Mouse (Mus musculus) adrenal gland, postnatal 25 days (tissue): ENCODE results near the gene Emx1. TPM values are rescaled to one million over a fixed set of nuclear protein-coding genes. Genes with fewer than 3 reads are reported as not detected.
"Not testable (repeated sequence)": the region's sequence is repeated elsewhere in the genome, so short reads cannot be mapped to it uniquely, and the experiment has no call there.

Source experiments
- DNase-seq: peaks from one replicate; pipeline ENCODE4 v3.0.0; 2021; ENCODE audit warnings: mixed read lengths
- long read RNA-seq: library from polyadenylated mRNA; stranded (forward); transcript quantifications from one replicate; pipeline ENCODE4 v2.0.0, GENCODE M21; 2021
- total RNA-seq: library from RNA; stranded (reverse); gene quantifications from 2 replicates; pipeline ENCODE4 v1.2.3, GENCODE M21; 2021

The Emx1 gene
- not detected in 2 replicates for total RNA-seq
- long read RNA-seq = 0 reads

DNA sequence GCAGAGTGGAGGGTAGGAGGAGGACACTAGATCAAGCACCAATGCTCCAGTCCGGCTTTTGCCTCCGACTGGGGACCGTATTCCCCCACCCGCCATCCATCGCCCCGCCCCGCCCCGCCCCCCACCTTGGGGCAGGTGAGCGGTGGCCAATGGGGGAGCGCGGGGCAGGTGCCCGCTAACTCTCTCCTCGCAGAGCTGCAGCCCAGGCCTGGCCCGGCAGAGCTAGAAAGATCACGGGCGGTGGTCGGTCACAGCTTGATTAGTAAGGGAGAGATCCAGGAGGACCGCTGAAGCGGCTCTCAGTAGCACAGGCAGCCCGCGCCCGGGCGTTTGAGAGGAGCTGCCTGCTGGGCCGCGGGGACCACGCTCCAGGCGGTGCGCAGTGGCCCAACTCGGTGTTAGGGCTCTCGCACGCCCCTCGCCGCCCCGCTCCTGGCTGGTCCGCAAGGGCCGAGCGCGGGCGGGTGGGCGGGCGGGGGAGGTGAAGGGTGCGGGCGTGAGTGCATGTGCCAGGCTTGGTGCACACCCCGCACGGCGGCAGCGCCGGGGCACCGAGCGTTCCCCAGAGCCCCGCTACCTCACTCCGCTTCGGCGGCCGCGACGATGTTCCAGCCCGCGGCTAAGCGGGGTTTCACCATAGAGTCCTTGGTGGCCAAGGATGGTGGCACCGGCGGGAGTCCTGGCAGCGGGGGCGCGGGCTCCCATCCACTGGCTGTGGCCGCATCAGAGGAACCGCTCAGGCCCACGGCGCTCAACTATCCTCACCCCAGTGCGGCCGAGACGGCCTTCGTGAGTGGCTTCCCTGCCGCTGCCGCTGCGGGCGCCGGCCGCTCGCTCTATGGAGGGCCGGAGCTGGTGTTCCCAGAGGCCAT, at the start of gene Emx1:
TSS of gene Emx1 (plus strand) at position 99 of the 872 bp plus-strand sequence.
- DNase-seq = peak; percentile 24

GRCm38 (mm10) chr6:85139534-85139933, 47.7 kb upstream of the Emx1 start:
- DNase-seq = no peak

GRCm38 (mm10) chr6:85141013-85141412, 46.2 kb upstream of the Emx1 start:
- DNase-seq = peak; percentile 31

DNA sequence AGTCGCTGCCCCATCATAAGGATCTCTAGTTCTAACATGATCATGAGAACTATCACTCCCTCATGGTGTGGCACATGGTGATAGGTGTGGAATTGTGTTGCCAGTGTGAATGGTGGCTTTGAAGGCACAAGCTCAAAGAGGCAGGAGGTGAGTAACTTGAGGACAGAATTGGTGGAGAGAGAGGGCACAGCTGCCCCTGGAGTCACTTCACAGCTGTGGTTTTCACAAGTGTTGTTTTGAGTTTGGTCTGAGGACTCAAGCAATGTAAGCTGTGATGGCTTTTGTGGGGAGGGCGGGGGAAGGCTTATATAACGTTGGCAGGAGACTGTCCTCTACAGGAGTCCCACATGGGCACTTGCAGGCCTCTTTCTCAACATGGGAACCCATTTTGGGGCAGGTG, 42.8 kb upstream of the Emx1 start:
- DNase-seq = no peak

DNA sequence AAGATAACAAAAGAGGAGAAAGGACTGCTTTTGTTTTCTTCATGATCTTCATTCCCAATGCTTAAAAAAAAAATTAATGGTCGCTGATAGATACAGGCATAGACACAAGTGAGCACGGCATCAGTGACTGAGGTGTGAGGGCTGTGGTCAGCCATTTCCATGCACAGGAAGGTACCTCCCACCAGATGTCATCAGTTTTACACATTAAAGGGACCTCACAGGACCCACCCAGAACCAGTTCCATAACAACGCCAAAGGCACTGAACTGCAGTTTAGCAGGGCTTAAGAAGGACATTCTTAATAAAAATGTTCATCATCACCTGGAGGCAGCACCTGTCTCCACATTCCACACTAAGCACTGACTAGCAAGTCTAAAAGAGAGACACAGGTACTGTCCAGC, 39.6 kb upstream of the Emx1 start:
- DNase-seq = no peak

- no peak for DNase-seq
Measured at GRCm38 (mm10) chr6:85150386-85150785, 36.9 kb upstream of the Emx1 start.

DNA sequence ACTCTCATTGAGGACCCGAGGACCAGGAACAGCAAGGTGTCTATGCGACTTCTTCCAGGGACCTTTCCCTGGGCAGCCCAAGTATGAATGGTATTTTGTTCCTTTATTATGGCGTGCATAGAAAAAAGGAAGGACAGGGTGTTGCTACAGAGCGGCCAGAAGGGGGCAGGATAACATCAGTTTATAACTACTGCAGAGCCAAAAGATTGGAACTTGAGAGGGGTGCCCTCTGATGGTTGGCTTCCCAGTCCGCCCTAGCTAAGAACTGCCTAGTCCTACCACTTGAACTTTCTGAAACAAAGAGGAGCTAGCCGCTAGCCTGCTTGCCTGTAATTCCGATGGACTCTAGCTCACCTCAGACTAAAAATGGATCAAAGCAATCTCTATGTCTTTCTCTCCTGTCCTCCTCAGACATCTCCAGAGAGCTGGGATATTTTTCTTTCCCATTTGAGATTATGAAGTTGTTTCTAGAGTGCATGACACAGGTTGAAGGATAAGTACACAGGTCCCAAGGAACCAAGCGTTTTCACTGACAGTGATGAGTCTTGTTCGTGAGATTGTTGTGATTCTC, 33.2 kb upstream of the Emx1 start:
- peak; percentile 70 for DNase-seq

DNA sequence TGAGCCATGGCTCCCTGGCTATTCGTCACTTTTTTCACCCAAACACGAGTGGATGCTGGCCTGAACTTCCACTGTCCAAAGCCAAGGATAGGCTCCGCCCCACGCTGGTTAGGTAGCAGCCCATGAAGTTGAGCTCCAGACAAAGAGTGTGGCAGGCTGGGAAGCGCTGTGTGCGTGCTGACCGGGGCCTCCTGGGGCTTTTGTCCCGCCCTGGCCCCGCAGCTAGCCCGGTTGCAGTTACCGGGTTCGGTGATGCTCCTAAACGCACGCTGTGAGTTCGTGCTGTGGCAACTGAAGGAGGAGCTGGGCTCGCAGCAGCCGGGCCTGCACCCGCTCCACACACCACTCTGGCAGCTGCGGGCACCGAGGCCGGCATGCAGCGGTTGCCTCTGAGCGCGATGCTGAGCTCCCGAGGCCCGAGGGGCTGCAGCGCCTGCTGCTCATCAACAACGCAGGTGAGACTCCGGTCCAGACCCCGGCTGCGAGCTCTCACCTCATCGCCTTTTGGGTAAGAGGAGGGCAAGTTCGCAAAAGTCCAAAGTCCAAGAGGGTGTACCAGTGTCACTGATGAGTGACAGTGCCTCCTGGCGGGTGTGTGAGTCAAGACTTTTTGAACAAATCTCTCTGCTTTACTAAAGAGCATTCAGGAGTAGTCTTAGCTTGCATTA, 32.2 kb upstream of the Emx1 start:
- peak; percentile 51 for DNase-seq

DNA sequence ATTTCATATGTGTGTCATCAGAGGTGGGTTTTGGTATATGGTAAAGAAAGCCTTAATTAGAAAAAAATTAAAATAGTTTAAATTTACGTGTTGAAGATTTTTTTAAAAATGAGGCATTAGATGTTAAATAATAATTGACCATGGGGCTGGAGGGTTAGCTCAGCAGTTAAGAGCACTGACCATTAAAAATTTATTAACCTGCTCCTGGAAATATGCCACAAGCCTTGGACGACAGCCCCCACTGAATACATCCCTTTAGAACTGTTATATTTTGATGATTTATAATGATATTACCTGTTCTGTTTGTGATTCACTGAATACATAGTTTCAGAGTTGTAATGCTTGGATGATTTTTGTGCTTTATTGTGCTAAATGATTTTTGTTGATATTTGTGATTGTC, 30.7 kb upstream of the Emx1 start:
- not testable (repeated sequence) for DNase-seq

GRCm38 (mm10) chr6:85158040-85158804, 29.0 kb upstream of the Emx1 start:
- not testable (repeated sequence) for DNase-seq

GRCm38 (mm10) chr6:85159092-85159760, 28.0 kb upstream of the Emx1 start:
- peak; percentile 65 for DNase-seq

DNA sequence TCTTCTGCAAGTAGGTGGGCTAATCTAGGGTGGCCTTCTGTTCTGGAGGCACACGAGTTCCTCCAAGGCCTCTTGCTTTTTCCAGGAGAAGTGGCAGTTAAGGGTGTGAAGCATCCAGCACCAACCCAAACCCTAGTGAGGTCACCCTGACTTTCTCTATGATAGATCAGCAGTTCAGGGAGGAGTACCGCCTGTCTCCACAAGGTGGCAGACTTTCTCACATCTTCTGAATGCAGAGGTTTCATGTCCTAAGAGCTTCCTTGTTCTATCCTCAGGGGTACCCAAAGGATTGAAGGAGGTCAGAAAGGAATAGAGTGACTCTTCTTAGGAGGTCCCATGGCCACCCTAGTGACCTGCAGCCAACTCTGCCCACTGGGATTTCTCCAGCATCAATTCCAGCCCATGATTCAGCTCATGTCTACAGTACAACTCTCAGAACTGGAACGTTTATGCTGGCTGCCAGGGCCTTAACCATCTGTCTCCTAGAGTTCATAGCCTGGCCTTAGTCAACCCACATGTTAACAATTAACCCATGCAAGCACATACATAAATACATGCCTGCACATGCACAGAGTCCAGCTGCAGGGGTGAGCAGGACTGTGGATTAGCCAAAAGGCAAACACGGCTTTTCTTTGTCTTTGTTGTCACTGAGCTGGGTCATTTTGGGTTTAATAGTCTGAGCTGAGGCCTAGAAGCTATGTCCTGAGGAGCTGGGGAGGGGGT, 26.9 kb upstream of the Emx1 start:
- DNase-seq = peak; percentile 72

DNA sequence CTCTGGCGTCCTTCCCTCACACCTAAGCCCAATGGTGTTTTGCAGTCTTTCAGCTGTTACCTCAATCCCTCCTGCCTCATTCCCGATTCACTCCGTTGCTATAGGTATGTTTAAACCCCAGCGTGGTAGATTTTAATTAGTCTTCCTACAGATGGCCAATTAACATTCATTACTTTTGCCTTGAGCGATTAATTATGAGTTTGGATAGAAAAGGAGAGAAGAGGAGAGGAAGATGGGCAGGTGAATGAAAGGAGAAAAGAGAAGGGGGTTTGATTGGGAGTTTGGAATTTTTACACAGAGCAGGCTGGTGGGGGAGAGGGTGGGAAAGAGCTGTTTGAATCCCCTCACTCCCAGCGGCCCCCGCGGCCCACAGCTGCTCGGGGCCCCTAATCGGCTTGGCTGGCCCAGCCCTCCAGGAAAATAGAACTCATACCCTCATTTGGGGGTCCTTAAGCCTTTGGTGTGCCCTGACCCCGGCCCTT, 21.8 kb upstream of the Emx1 start:
- no peak for DNase-seq

DNA sequence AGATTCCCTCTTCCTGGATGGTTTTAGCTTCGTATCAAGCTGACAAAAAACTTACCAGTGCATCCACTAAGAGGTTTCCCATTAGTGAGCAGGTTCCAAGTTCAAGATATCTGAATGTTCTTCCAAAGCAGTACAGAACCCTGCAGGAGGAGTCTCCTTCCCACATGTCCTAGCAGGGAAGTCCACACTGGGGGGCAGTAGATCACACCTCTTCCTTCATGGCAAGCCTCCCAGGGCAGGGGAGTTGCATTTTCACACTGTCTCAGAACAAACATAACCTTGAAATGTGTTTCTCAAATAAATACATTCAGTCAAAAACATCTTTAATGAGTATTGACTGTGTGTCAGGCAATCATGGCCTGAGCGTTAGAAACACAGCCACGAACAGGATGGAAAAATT, 7.7 kb upstream of the Emx1 start:
- DNase-seq = no peak

DNA sequence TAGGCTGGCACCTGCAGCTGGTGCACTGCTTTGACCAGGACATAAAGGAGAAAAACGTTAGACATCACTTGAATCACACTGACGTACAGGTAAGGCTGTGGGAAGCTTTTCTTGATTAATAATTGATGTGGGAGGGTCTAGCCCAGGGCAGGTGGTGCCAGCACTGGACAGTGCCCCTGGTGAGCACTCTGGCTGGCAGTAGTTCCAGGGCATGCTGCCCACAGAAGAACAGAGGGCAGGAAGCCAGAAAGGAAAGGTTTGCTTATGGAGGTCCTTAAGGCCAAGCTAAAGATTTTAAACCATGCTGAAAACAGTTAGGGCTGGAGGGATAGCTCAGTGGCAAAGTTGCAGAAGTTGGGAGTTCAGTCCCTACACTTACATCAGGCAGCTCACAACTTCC, 7.2 kb upstream of the Emx1 start:
- no peak for DNase-seq

- DNase-seq = no peak
Measured at GRCm38 (mm10) chr6:85183951-85184350, 3.3 kb upstream of the Emx1 start.

- DNase-seq = no peak
Measured at GRCm38 (mm10) chr6:85186033-85186743, 1.1 kb upstream of the Emx1 start.

DNA sequence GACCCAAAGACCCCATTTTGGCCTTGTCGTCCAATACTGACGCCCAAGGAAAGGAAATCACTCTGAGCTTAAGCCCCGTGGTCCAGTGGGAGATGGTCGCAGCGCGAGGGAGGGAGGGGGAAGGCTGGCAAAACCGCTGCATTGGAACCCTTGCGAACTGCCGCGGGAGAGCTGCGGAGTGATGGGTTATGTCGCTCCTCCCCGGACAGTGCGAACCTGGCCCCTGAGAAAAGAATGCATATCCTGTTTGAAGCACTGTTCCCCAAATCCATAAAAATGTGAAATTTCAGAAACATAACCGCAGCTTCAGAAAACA, 536 bp upstream of the Emx1 start:
- no peak for DNase-seq

DNA sequence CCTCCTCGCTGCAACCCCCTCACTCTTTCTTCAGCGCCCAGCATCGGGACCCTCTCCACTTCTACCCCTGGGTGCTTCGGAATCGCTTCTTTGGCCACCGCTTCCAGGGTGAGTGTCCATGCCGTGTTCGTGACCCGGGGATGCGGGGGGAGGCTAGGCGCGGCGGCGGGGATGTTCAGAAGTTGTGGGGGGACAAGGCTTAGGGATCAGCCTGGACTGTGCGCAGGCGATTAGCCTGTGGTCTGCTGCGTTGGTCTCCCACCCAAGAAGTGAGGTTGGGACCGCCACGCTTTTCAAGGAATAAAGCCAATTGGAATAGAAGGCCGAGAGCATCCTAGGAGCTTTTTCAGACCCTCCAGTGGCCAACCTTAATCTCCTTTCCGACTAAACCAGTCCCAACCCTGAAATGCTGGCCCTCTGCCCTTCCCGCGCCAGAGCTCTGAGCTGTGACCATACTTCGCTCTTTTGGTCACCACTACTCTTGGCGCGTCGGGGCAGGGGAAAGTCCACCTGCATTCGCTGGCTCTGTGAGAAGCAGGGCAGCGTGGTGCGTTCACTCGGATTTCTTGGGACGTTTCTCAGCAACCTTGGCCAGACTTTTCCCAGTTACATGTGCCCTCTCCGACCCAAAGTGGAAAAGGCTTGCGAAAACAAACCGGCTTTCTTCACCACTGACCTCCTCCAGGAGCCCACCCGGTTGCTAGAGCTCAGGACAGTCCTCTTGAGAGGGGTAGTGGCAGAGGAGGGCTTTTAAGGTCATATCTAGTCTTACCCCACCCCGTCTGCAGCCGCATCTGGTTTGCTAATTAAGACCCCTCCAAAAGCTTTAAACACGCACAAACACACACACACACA, 1.2 kb downstream of the Emx1 start:
- no peak for DNase-seq

GRCm38 (mm10) chr6:85189361-85189760, 2.1 kb downstream of the Emx1 start:
- DNase-seq = no peak
